Mouse (Mus musculus) effector memory CD4-positive, alpha-beta T cell, adult 5 months (primary cell): ENCODE results near the gene Med7. TPM values are rescaled to one million over a fixed set of nuclear protein-coding genes. Genes with fewer than 3 reads are reported as not detected.

Experiments
- polyA plus RNA-seq: library from polyadenylated mRNA; unstranded; fragments of 100-300 nt; shearing (Covaris generic); gene quantifications from one replicate; pipeline ENCODE4 v1.2.1, GENCODE M21; 2017

The Med7 gene
- 37.3 TPM for polyA plus RNA-seq

DNA sequence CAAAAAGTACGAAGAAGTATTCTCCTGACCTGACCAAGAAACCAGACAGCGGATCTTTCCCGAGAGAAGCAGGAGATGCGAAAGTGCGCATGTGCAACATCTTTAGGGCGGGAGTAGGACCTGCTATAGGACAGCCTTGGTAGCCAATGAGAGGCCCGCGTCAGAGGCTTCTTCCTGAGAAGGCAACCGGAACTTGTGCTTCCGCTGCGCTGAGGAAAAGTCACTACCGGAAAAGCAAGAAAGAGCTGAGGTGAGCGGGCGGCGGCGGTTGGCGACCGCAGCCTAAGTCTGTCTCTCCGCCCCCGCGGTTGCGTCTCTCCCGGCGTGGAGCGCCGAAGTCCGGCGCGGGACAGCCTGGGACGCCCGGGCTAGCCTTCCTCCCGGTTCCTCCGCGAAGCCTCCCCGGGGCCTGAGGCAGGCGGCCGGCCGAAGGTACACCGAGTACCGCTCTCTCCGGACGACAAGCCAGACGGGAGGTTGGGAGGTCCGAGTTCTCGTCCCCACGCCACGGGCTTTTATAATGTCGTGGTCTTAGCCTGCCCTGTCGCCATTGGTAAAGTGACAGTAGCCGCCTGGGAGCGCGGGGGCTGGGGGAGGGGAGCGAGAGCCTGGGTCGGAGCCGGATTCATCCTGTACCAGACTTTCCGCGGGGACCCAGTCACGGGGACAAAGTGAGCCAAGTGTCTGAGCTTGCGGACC is at the start of gene Med7:
TSS of gene Med7 (plus strand) at position 166 of the 699 bp plus-strand sequence.

GRCm38 (mm10) chr11:46389336-46390117 is 47.2 kb upstream of the Med7 start, which contains the start of gene Itk:
Gene Itk (minus strand): TSS chr11:46389515.

DNA sequence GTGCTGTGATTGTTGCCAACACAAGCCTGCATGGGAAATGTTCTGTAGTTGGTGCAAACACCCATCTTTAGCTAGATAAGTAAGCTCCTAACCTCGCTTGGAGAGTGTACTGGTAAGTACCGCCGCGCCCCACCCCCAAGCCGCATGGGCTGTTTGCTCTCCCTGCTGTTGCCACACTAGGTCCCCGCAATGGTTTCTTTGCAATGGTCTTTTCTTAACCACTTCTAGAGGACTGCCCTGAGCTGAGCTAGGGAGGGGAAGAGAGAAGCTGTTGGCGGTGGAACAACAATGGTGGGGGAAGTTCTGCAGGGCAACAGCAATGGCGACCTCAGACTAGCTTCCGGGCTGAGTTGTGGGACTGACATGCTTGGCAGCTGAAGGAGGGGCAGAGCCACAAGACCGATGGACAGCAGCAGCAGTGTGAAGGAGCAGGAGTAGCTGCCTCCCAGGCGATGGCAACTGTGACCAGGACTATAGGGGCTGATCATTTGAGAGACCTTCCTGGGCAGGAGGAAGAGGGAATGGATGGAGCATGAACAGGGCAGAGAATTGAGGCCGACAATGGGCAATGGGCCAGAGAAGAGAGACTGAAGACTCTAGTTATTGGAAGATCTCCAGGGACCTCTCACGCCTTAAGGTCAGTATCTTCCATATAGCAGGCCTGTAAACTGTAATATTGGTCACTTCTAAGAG is 40.4 kb upstream of the Med7 start, which contains the start of gene Fam71b:
TSS of gene Fam71b (plus strand) at position 393 of the 693 bp plus-strand sequence.

DNA sequence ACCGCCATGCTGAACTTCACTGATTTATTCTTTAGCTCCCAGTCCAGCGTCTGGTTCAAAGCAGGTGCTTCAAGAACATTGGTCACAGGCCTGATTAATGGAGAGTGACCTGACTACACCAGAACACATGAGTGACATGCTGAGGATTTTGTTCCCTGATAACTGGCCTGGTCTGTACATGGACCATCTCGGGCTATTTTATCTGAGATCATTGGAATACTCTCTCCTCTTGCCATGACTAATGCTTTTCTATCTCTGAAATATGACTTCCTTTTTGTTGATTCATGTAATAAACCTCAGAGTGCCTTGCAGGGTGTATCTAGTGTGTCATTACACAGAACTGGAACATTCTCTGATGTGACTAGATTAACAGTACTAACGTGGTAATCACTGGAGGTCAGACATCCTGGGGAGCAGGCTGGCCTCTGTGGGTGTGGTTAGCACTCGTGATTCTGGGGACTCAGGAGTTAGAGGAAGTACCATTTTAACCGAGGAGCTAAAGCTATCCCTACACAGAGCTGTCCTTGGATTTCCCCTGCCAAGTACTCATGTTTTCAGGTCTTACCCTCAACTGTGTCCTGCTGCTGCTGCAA is 17.8 kb downstream of the Med7 start, which contains the start of gene Havcr2:
TSS of gene Havcr2 (plus strand) at position 483 of the 593 bp plus-strand sequence.

Other genes with a start within 250 kb of the Med7 start
- gene Fndc9, start 201.4 kb upstream of the Med7 start, polyA plus RNA-seq: 0.97 TPM
- 155 TPM for gene Cyfip2, start 124.1 kb upstream of the Med7 start, polyA plus RNA-seq
- 1,045 TPM for gene Itk, start 47.4 kb upstream of the Med7 start, polyA plus RNA-seq
- 13.5 TPM for gene Fam71b, start 40.4 kb upstream of the Med7 start, polyA plus RNA-seq
- gene Havcr2, start 18.0 kb downstream of the Med7 start, polyA plus RNA-seq: 1.4 TPM
- not detected for gene Gm12169, start 87.3 kb downstream of the Med7 start, polyA plus RNA-seq
- not detected for gene BC053393, start 134.6 kb downstream of the Med7 start, polyA plus RNA-seq
- gene Dppa1, start 192.3 kb downstream of the Med7 start, polyA plus RNA-seq: not detected